Mouse (Mus musculus): Measurements from ENCODE around the gene Lrrfip1. TPM values are rescaled to one million over a fixed set of nuclear protein-coding genes. Genes with fewer than 3 reads are reported as not detected.

Gene Lrrfip1
- 10 to 100 TPM; 66.2 to 83.0 (median 73.9) TPM for total RNA-seq (2022)

- DNase-seq (ENCODE audit: low spot score in 2 of 2): peak in 1 of 2 experiments; percentile 53
Observed at GRCm38 (mm10) chr1:90998268-90998890, at the start of gene Lrrfip1. Gene Lrrfip1, plus strand, starts transcription at chr1:90998737.

DNA sequence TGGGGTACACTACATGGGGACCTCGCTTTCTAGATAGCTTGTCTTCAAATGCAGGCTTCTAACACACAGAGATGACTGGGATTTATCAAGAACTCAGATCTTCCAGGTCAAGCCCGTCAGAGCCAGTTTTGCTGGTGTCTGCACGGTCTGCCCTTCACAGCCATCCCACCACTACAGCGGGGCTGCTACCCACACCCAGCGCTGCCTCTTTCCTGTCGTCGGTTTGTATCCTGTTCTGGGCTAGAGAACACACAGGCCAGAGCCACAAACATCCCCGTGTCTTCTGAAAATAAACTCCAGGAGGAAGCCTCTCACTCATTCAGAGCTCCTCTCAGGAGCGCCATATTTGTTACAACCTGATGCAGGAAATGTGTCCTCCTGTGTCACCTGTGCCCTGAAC lies 49.2 kb upstream of the Lrrfip1 start:
- DNase-seq (ENCODE audit: low spot score in 2 of 2): no peak

DNA sequence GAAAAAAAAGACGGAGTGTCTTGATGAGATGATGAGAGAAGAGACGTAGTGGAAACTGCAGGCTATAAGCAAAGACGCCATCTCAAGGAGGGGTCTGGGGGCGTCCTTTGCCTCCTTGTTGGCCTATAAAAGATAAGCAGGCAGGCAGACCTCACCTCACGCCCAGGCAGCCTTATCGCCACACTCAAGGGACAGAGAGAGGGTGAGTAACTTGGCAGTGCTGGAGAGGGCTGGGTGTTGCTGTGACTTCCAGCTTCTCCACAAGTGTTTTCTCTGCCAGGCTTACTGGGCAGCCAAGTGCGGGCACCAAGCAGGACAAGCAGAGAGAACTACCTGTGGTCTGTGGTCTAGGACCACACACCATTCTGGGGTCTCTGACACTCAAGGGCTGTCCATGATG lies 46.9 kb upstream of the Lrrfip1 start:
- no peak for DNase-seq (ENCODE audit: low spot score in 2 of 2)

GRCm38 (mm10) chr1:90952808-90953207 lies 45.7 kb upstream of the Lrrfip1 start, which contains the start of gene Prlh:
Gene Prlh, plus strand, starts transcription at chr1:90953108.
- DNase-seq (ENCODE audit: low spot score in 2 of 2): no peak

DNA sequence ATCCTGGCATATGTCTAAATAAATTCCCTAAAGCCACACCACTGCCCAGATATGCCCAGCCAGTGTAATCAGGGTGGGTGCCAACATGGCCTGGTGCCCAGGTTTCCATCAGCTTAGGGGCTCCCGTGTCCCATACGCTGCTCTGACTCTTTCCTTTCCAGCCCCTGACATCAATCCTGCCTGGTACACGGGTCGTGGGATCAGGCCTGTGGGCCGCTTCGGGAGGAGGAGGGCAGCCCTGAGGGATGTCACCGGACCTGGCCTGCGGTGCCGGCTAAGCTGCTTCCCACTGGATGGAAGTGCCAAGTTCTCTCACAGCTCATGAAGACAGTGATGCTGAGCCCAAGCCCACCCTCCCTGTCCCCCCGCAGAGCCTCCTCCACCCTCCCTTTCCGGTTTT lies 44.8 kb upstream of the Lrrfip1 start:
- no peak for DNase-seq (ENCODE audit: low spot score in 2 of 2)

- DNase-seq (ENCODE audit: low spot score in 2 of 2): peak in 1 of 2 experiments; percentile 71
Observed at GRCm38 (mm10) chr1:90956245-90957096, 42.1 kb upstream of the Lrrfip1 start.

- no peak for DNase-seq (ENCODE audit: low spot score in 2 of 2)
Observed at GRCm38 (mm10) chr1:90962526-90962925, 36.0 kb upstream of the Lrrfip1 start.

DNA sequence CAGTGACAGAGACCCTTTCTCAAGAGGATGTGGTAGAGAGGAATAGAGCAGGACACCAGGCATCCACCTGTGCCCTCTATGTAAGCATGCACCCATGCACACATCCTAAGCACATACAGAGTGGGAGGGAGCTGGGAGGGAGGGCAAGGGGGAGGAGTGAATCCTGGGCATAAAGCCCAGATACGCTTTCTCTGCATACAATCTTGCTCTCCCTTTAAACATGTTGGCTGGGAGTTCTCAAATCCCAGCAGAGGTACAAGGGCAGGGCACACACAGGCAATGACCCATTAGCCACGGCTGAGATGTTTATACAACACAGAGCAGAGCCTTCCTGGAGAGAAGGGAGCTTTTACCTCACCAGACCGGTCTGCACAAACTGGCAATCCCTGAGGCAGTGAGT lies 35.5 kb upstream of the Lrrfip1 start:
- no peak for DNase-seq (ENCODE audit: low spot score in 2 of 2)

GRCm38 (mm10) chr1:90967583-90967982 lies 31.0 kb upstream of the Lrrfip1 start:
- DNase-seq (ENCODE audit: low spot score in 2 of 2): no peak

- DNase-seq (ENCODE audit: low spot score in 2 of 2): no peak
Observed at GRCm38 (mm10) chr1:90968649-90969048, 29.9 kb upstream of the Lrrfip1 start.

- no peak for DNase-seq (ENCODE audit: low spot score in 2 of 2)
Observed at GRCm38 (mm10) chr1:90969347-90969784, 29.2 kb upstream of the Lrrfip1 start, which contains the start of gene Rab17. Gene Rab17, minus strand, starts transcription at chr1:90969661.

DNA sequence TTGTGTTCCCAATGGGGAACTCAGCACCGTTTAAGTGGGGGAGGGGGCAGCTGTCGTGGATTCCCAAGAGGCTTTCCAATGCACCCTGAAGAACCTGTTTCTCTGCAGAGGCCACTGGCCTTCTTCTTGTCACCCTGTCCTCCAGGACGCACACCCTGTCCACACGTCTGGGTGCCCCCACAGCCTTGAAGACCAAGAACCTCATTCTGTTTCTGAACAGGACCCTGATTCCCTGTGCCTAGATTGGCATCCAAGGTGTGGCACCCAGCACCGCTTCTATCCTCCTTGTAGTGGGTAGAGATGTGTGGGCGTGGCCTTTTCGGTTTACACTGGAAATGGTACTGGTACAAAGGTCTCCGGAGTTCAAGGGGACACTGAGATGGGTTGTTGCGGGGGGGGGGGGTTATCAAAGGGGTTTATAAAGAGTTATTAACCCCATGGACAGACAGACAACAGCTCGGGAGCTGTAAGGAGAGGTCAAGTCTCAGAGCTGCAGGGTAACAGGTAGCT lies 28.6 kb upstream of the Lrrfip1 start:
- DNase-seq (ENCODE audit: low spot score in 2 of 2): no peak

DNA sequence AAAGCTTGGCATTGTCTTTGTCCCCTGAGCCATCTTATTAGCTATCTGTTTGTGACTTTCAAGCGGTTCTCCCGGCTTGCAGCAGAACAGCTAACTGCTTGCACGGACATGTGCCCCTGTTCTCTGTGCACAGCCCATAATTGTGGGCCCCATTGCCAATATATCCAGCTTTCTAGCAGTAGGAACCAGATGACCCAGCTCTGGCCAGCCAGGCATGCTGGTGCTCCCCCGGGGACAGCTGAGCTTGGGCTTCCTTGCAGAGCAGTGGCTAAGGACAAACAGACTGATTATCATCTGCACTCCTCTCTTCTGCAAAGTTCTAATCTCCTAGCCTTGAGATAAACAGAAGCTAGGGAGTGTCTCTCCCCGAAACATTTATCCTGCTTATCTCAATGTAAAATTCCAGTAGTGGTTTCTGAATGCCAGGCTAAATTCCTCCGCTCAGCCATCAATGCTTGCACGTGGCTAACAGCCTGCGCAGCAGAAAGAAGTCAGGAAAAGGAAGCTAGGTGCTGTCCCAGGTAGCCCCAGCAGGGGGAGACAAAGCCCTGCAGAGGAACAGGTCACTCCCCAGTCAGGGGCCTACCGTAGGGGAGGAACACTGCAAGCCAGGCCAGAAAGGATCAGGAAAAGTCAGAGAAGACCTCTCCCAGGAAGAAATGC lies 25.5 kb upstream of the Lrrfip1 start:
- peak; percentile 83 to 96 for DNase-seq (ENCODE audit: low spot score in 2 of 2)

- DNase-seq (ENCODE audit: low spot score in 2 of 2): no peak
Observed at GRCm38 (mm10) chr1:90973574-90973911, 25.0 kb upstream of the Lrrfip1 start.

DNA sequence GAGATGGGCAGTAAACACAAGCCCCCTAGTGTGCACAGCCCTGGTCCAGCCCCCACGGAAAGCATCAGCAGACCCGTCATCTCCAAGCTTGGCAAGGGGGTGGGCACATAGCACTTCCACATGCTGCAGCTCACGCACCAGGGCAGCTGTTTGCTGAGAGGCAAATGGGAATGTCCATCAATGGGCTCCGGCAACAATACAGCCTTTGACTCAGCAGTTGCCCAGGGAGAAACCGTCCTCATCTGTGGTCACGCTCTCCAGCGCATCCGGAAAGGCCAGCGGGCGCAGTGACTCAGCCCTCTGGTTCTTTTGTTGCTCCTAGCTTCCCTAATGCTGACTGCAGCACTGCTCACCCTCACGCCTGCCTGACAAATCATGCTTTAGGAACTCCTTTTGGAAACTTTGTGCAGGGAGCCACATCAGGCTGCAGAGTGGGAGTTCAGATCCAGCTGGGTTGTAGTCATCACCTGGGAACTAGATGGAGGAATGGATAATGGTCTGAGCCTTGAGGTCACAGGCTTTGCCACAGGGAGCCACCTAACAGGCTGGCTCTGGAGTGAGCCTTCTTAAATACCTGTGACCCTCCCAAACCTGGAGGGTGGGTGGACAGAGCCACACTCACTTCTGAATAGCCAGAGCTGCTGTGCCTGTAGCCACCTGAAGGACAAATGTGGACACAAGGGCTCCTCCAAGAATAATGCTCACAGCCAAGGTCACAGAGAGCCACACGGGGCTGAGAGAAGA lies 23.5 kb upstream of the Lrrfip1 start:
- DNase-seq (ENCODE audit: low spot score in 2 of 2): peak; percentile 63 to 67

GRCm38 (mm10) chr1:90975960-90976359 lies 22.6 kb upstream of the Lrrfip1 start:
- DNase-seq (ENCODE audit: low spot score in 2 of 2): no peak

GRCm38 (mm10) chr1:90980638-90981330 lies 17.8 kb upstream of the Lrrfip1 start:
- DNase-seq (ENCODE audit: low spot score in 2 of 2): no peak

DNA sequence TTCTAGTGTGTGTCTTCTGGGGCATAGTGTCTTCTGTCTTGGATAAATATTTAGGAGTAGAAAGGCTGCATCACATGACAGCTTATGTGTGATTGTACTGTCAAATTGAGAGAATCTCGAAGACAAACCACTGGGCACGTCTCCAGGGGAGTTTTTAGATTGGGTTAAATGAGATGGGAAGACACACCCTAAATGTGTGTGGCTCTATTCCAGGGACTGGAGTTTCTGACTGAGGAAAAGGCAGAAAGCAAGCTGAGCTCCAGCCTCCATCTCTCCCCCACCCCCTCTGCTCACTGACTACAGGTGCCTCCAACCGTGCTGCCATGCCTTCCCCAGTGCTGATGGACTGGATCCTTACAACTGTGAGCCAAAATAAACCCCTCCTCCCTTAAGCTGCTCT lies 17.2 kb upstream of the Lrrfip1 start:
- DNase-seq (ENCODE audit: low spot score in 2 of 2): no peak

- no peak for DNase-seq (ENCODE audit: low spot score in 2 of 2)
Observed at GRCm38 (mm10) chr1:90995916-90996315, 2.6 kb upstream of the Lrrfip1 start.

DNA sequence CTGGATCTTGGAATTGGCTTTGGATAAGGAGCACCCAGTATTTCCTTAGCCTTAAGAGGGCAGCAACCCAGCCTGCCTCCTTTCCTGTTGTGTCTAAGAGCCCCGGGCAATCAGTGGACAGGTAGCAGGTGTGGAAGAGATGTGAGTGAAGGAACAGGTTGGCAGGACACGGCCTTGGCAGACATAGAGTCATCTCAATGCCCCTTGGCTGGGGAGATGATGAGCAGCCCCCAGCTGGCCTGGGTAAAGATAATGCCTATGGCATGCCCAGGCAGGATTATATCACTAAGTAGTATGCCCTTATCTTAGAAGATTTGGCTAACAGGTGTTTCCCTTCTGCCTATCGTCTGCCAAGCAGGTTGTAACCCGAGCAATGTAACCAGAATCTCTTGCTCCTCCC lies 1.4 kb upstream of the Lrrfip1 start:
- DNase-seq (ENCODE audit: low spot score in 2 of 2): no peak

- DNase-seq (ENCODE audit: low spot score in 2 of 2): no peak
Observed at GRCm38 (mm10) chr1:90997641-90998040, 896 bp upstream of the Lrrfip1 start.

Measured in layer of hippocampus, adult 8-10 months (tissue).